Mouse (Mus musculus) NIH3T3 (cell line): ENCODE results near the gene Tnni2.
"Not testable (repeated sequence)": the region's sequence is repeated elsewhere in the genome, so short reads cannot be mapped to it uniquely, and the experiment has no call there.

Experiments
- DNase-seq: peaks from one replicate; pipeline ENCODE4 v3.0.0-alpha.2; 2012; ENCODE audit warnings: low read depth

Gene Tnni2

DNA sequence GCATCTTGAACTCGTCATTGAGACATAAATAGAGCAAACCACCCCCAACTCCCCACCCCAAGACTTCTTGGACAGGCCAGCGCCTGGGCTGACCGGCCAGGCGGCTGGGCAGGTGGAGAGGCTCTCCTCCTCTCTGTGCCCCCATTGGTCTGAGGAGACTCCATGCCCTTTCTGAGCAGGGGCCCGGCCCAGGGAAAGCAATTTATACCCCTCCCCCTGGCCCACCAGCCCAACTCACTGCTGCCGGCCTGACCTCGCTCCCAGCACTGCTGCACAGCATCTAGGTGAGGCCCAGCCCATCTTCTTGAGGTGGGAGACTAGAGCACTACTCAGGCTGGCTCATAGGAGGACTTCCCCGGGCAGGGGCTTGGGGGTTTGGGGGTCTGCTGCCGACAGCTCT, at the start of gene Tnni2:
Gene Tnni2 (plus strand): TSS at position 224 of the 400 bp plus-strand sequence.
- no peak for DNase-seq

DNA sequence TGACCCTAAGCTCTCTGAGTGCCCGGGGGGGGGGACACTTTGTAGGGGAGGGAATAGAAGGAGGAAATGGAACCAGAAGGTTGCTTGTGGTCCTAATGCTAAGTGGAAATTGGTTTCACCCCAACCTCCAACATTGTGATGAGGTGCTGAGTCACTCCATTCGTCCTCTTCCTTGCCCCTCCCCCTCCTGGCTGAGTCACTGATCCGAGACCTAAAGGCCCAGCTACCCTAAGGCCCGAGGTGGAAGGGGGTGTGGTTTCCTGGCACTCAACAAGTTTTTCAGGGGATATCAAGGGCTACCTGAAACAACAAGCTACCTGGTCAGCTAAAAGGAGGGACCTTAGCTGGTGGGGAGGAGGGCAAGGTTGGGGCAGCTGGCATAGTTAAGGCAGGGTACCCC, 48.4 kb upstream of the Tnni2 start:
- peak; percentile 89 for DNase-seq

DNA sequence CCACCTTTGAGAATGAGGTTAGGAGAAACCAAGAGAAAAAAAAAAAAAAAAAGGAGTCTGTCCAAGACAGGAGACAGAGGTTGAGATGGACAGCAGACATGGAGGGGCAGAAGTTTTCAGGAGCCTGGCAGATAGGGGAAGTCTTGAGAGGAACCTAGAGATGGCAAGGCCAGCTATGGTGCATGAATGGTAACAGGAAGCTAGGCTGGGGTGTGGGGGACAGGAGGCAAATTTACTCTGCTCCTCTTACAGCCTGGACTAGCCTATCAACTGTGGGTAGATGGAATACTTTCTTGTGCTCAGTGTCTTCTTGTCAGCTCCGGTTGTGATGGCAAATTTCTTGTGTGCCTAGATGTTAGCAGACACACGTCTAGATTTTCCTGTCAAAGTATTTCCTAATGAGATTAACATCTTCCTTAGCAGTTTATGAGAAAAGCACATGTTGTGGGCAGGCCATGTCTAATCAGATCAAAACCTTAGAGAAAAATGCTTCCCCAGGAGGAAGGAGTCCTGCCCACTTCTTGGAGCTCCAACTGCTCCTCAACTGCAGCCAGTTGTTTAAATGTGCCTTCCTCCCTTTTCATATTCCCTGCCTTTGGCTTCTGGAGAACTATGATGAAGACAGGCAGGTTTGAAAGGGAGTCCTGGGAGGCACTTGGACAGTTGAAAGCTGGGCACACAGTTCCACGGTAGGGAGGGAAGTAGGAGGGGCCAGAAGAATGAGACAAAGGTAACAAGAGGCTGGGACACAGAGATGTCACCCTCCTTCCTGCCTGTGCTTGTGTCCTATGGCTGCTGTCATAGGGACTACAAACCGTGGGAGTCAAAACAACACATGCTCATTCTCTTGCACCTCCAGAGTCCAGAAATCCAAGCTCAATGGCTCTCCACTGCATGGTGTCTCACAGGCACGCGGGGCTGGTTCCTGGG, 47.1 kb upstream of the Tnni2 start:
- DNase-seq, result no peak

DNA sequence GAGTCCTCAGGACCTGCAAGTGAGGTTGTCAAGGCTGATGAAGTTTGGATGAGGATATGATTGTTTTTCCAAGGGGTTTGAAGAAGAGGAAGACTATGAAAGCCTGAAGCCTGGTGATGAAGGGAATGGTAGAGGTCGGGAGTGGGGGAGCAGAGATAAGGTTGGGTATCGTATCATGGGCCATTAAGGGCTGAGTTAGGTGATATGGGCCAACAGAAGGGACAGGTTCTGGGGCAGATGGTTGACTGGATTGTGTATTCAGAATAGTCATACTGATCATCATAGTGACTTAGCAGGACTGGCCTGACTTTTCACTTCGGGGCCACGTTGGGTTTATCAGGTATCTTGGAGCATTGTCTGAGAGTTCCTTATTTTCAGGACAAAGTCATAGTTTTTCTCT, 46.1 kb upstream of the Tnni2 start:
- no peak for DNase-seq

DNA sequence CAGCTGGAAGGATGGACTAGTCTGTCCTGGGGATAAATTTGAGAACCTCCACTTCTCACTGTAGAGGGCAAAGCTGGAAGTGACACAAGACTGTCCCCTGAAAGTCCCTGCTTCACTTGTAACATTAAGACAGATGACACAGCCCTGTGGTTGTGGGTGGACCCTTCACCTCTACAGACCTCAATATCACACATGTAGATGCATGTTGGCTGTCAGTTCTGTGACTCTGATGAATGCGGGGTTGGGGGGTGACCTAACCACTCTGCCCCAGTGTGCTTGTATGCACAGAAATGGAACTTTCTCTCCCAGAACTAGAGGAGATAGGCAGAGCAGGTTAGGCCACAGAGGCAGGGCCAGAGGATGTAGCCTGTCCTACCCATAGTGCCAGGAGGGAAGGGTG, 45.0 kb upstream of the Tnni2 start:
- no peak for DNase-seq

DNA sequence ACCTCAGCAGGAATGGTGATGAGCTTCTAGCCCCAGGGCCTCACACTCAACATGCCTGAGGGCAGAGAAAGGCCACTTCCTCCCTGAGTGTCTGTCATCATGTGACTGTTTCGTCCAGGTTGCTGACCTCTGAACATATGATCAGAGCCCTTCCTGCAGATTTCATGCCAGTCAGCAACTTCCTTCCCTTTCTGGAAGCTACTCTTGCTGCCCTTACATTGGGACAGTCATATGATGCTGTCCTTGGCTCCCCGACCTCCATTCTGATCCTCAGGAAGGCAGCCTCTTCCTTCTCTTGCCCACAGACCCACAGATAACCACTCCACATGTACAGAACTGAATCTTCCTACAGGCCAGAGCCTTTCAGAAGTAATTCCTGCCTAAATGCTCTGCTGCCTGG, 43.6 kb upstream of the Tnni2 start:
- no peak for DNase-seq

DNA sequence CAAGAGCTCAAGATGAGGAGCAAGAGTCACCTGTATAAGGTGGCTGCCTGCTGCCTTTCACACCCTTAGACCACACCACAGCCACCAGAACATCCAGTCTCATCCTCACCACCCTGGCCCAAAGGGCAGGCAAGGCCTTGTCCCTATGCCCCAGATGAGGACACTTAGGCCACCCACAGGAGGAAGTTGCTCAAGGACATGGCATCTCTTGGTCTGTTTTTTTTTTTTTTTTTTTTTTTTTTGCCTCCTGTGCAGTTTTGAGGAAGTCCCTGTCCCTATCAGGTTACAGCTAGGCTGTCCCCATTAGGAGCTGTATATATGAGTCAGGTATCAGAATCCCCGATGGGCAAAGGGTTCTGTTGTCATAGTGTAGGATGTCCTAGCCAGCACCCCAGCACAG, 42.4 kb upstream of the Tnni2 start:
- DNase-seq, result no peak

DNA sequence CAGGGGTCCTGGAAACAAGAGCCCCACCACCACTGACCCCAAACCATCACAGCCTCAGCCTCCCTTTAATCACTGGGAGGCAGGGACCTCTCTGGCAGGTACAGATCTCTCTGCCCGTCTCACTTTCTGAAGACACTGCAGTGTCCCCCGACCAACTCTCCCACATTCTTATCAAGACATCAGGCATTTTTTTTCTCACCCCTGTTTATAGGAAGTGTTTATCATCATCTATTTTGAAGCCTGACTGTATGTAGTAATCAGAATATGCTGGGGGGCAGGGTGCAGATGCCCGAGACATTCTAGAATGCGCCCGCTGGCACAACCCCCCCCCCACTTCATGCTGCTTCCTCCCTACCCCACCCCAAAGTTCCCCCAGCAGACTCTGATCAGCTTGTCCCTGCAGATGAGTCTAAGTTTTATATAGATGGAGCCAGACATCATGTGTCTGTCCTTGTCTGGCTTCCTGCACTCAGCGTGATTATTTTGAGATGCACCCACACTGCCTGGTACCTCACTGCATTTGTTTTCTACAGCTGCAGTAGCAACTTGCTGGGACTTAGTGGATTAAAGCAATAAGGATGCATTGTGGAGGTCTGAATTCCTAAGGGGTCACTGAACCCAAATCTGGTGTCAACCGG, 41.4 kb upstream of the Tnni2 start:
- no peak for DNase-seq

DNA sequence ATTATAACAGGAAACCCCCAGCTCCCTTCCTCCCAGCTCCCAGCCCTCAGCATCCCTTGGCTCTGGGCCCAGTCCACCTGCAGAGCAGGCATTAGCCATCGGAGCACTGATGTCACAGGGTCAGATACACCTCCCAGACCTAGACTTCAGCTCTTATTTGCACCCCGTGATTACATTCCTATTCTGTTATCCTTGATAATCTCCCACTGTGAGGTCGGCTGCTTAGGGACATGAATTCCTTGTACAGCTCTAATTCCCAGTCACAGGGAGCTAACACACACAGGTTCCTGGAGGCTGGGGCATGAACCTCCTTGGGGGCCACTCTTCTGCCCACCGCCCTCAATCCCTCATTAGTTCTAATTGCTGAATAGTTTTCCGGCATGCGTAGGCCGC, 40.9 kb upstream of the Tnni2 start:
- DNase-seq, result no peak

- DNase-seq, result no peak
Observed at GRCm38 (mm10) chr7:142403591-142403990, 38.0 kb upstream of the Tnni2 start.

DNA sequence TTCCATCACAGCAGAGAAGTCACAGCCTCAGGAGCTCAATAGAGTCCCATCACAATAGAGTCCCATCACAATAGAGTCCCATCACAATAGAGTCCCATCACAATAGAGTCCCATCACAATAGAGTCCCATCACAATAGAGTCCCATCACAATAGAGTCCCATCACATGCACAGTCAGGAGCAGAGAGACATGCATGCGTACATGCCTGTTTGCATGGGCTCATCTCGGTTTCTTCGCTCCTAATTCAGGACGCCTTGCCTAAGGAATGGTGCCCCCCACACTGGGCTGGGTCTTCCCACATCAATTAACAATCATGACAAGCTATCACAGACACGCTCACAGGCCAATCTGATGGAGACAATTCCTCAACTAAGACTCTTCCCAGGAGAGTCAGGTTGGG, 36.5 kb upstream of the Tnni2 start:
- not testable (repeated sequence) for DNase-seq

DNA sequence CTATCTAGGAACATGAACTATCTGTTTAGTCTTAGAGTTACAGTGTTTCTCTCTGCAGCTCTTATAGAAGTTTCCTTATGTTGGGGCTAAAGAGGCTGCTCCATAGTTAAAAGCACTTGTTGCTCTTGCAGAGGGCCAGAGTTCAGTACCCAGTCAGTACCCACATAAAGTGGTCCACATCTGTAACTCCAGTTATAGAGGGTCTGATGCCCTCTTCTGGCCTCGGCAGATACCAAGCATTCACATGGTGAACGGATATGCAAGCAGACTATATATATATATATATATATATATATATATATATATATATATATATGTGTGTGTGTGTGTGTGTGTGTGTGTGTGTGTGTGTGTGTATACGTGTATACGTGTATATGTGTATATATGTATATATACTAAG, 33.7 kb upstream of the Tnni2 start:
- DNase-seq, result no peak

DNA sequence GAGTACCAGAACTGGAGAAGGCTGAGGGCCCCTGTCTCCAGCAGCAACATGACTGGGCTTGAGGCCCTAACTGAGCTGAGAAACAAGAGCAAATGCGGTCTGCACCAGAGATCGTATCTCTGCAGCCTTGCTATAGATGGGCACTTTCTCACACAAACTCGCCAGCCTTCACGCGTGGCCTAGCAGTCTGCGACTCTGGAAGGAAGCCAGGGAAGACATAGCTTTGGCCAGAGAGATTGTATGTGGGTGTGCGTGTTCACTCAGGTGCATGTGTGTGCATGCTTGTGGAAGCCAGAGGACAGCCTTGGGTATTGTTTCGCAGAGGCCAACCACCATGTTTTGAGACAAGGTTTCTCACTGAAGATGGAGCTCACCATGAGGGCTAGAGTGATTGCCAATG, 32.9 kb upstream of the Tnni2 start:
- no peak for DNase-seq

DNA sequence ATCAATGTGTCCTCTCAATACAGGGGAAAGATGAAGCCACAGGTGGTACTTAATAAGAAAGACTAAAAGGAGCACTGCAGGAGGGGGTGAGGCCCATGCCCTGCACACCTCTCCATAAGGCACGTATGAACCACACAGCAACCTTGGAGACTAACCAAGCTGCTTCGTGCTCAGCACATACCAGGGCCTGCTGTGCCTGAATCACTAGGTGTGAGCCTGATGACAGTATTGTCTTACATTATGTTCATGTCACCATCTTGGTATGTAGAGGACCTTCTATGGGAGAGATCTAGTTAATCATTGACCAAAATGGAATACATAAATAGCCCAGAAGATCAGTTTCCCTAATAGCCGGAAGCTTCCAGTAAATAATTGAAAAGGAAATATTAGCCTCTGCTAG, 32.0 kb upstream of the Tnni2 start:
- DNase-seq, result no peak

DNA sequence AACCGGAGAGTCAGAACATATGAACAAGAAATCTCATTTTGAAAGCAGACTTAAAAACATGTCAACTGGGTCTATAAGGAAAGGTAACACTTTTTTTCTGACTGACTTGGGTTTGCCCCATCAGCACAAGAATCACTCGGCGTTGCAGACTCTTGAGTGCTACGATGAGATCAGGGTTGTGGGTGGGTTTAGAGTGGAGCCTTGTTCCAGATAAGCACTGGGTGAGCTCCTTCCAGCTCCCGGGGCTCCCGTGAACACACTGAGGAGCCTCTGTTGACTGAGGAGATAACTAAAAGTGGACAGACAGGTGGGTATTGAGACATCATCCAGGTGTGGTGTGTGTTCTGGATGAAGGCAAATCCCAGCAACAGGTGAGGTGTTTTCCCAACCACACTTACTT, 28.3 kb upstream of the Tnni2 start:
- DNase-seq, result no peak

GRCm38 (mm10) chr7:142415314-142415713, 26.3 kb upstream of the Tnni2 start:
- no peak for DNase-seq

GRCm38 (mm10) chr7:142416225-142416624, 25.4 kb upstream of the Tnni2 start:
- no peak for DNase-seq

DNA sequence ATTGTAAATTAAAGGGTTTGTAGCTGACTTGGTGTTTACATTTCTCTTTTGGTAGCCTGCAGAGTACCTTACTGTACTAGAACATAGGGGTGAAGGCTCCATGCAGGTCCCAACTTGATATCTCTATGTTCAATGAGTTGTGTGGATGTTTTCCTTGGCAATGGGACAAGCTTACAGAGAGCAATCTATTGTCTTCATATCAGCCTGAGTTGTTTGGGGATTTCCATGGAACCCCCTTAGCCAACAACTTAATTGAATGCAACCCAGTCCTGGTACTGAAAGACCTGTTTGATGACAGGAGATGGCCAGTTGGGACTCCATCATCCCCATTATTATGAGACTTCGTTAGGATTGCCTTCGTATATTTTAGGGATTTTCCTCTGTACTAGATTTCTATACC, 23.6 kb upstream of the Tnni2 start:
- DNase-seq, result no peak

DNA sequence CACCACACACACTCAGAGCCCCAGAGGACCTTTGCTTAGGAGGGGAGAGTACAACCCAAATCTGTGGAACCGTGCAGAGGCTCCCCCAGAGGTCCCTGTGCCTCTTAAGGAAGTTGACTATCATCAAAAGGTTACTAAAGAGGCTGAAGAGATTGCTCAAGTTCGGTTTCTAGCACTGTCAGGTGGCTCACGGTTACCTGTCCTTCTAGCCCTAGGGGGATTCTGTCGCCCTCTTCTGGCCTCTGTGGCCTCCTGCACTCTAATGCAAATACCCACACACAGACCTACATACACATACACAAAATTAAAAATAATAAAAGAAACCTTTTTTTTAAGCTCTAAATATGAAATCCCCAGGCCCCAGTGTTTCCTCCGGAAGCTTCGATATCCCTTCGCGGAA, 22.9 kb upstream of the Tnni2 start:
- DNase-seq, result no peak

DNA sequence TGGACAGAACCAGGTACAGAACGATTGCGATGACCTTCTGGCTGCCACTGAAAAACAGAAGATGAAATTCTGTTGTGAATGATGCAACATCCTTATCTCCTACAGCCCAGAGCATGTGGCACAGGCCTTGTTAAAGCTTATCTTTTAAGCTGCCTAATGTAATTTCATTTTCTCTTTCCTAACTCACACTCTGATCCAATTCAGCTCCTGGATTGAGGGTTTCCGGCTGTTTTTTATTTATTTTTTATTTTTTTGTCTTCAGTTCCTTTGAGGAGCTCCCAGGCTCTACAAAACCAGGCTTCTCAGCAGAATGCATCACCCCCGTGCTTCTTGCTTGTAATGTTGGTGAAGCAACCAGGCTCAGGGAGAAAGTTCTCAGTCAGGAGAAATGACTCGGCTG, 21.7 kb upstream of the Tnni2 start:
- no peak for DNase-seq

DNA sequence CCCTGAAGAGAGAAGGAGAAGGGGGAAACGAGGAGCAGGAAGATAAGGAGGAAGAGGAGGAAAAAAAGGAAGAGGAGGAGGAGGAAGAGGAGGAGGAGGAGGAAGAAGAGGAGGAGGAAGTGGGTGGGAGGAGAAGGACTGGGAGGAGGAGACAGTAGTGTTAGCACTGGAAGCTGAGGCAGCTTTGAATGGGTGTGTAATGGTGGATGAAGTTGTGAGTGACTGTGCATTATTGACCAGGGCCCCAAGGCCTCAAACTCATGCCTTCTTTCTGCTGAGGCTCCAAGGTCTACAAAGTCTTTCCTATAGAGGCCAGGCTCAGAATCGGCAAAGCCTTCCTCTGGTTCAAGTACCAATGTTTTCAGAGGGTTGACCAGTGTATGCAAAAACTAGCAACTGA, 19.8 kb upstream of the Tnni2 start:
- no peak for DNase-seq

DNA sequence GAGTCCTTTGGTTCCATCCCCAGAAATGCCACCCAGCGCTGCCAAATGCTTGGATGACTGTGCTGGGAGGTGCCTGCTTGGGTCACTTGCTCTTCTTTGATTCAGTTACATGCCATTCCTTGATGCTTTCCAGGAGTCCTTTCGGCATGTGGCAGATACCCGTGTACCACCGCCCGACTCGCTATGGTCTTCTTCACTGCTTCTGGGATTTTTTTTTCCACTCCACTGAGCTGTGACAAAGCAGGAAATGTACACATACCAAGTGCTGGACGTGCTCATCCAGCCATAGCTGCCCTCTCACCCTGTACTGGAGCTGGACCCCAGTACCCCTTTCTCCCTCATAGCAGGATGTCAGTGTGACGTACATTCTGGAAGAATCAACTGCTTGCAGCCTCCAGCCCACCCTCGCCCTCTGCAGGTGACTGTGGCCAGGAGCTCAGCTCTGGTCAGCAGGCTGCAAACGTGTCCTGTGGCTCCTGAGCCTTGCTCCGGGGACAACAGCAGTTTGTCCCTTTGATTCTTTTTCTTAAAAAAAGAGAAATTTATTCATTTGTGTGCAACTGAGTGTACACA, 15.9 kb upstream of the Tnni2 start:
- no peak for DNase-seq

DNA sequence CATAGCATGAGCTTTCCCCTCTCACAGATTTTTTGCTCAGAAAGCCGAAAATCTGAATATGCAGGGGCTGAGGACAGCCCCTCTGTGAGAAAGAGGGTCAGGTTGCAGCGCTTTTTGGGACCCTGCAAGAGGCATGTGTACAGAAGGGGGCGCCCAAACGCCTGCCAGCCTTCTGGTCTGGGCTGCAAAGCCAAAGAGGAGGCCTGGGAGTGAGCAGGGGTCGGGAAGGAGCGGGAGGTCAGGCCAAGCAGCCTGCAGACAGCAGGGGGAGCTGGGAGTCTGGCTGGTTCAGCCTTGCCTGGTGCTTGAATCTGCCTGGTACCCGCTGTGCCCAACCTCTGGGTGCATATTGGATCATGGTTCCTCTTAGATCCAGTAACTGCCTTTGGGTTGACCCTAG, 13.4 kb upstream of the Tnni2 start:
- DNase-seq, result peak; percentile 47
